Mouse (Mus musculus) G1E-ER4 (cell line): ENCODE data around the gene 1600002K03Rik. TPM values are rescaled to one million over a fixed set of nuclear protein-coding genes. Genes with fewer than 3 reads are reported as not detected.

Experiments
- GATA1 ChIP-seq: IDR thresholded peaks from one replicate; pipeline ENCODE4 v1.8.0; 2012; ENCODE audit warnings: low read length, inconsistent platforms
- polyA plus RNA-seq: library from polyadenylated mRNA; stranded (reverse); fragments of >175 nt; gene quantifications from 2 replicates; pipeline ENCODE4 v1.2.3, GENCODE M21; 2012

1600002K03Rik gene
- polyA plus RNA-seq, 1 experiment = 6.7 TPM

DNA sequence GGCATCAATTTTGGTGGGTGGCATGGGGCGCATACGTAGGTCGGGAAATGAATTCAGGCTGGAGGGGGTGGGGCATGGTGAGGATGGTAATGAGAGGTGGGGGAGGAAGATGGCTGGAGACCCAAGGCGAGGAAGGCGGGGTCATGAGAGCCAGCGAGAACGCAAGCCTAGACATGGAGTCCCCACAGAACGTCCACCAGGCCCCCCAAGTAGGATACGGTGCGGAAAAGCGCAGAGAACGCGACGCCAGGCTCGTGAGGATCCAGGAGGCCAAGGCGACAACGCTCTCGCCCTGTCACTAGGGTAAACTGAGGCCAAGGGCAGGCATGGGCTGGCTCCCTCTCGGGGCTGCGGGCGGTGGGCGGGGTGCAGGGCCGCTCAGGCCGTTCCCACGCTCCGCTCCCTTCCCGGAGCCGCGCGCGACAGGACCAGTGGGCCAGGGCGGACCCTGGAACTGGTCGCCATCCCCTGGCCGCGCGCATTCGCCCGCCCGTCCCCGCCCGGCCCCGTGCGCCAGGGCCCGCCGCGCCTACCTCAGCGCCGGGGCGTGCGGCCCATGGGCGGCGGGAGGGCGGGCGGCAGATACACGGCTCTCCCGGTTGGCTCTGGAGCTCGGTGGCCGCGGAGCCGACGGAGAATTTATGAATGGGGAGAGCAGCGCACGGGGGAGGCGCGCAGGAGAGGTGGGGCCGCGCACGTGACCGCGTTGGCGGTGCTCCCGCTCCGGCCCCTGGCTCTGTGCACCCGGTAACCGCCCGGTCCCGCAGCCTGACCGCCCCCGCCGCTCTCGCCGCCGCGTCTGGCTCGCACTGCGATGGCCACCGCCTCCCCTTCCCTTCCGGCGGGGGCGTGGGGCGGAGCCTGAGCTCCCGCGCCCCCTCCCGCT lies 33.9 kb upstream of the 1600002K03Rik start, which contains the start of gene Atp5d:
Gene Atp5d (plus strand): TSS at position 80 of the 886 bp plus-strand sequence.
- no peak for TF ChIP-seq GATA1

DNA sequence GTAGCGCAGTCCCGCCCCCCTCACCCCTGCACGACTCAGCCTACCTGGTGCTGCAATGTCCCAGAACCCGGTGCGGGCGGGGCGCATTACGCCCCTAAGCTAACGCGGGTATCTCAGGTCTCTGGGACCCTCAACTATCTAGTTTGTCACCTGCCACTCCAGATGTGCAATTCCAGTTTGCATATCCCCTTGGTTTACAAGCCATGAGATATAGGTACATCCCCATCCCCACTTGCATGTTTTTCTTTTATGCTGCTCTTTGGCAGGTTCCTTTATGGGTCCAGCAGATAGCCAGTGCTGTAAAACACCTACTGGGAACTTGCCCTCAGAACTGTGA lies 33.3 kb upstream of the 1600002K03Rik start:
- no peak for TF ChIP-seq GATA1

GRCm38 (mm10) chr10:80139975-80140665 lies 32.6 kb upstream of the 1600002K03Rik start:
- no peak for TF ChIP-seq GATA1

DNA sequence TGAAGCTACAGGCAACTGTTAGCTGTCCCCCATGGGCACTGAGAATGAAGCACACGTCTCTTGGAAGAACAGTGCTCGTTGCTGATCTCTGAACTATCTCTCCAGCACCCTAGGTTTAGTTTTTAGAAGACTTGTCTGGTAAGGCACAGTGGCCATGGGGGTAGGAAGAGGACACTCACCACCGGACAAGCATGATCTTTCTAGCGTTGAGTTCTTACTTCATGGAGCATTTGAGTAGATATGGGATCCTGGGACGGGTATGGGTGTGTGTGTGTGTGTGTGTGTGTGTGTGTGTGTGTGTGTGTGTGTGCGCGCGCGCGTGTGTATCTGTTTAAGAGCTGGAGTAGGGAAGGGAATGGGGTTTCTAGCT lies 32.1 kb upstream of the 1600002K03Rik start, which contains the start of gene Cbarp:
Gene Cbarp (minus strand): TSS at position 170 of the 370 bp plus-strand sequence.
- TF ChIP-seq GATA1 = no peak

GRCm38 (mm10) chr10:80141243-80141642 lies 31.5 kb upstream of the 1600002K03Rik start:
- TF ChIP-seq GATA1 = no peak

DNA sequence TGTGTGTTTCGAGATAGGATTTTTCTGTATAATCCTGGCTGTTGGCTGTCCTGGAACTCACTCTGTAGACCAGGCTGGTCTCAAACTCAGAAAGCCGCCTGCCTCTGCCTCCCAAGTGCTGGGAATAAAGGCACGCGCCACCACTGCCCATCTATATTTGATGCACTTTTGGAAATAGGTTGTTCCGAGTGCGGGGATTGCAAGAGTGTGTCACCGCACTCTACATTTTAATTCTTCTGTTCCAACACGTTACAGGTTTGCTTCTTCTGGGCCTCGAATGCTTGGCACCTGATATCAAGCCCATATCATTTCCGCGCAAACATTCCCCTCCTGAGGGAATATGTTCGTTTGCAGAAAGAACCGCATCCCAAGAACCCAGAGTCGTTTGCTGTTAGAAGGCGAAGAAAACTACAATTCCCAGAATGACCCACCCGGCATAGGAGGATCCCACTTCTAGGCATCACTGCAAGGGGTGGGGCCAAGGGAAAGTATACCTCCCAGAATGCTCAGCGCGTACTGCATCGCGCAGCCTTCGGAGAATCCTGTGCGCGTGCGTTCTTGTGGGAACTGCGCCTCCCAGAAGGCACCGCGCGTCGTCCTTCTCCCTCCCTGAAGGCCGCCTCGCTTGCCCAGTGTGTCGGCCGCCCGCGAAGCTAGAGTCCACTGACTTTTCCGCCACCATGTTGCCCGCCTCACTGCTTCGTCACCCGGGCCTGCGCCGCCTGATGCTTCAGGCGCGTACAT lies 30.8 kb upstream of the 1600002K03Rik start:
- no peak for TF ChIP-seq GATA1

DNA sequence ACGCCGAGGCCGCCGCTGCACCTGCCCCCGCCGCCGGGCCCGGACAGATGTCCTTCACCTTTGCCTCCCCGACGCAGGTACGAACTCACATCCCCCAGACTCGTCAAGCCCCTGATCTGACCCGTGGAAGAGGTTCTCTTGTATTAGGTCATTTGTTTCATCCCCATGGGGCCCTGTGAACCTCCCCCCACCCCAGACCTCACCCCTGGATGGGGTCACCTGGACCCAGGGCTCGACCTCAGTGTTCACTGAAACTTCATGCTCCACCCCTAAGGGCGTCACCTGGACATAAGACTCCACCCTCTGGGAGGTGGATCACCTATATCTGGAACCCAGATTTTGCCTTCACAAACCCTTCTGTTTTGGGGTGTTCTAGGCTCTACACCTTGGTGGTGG lies 30.2 kb upstream of the 1600002K03Rik start:
- no peak for TF ChIP-seq GATA1

DNA sequence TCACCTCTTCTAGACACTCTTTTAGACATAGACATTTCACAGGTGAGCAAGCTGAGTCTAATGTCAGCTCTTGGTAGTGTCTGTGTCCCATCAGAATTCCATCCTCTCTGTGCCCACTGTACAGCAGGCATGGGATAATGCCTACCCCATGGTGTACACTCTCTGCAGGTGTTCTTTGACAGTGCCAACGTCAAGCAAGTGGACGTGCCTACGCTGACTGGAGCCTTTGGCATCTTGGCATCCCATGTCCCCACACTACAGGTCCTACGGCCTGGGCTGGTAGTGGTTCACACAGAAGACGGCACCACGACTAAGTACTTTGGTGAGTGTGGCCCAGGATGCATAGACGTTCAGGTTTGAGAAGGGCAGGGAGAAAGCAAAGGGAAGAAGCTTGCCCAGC lies 29.1 kb upstream of the 1600002K03Rik start:
- no peak for TF ChIP-seq GATA1

- TF ChIP-seq GATA1 = no peak
Observed at GRCm38 (mm10) chr10:80144159-80144558, 28.6 kb upstream of the 1600002K03Rik start.

DNA sequence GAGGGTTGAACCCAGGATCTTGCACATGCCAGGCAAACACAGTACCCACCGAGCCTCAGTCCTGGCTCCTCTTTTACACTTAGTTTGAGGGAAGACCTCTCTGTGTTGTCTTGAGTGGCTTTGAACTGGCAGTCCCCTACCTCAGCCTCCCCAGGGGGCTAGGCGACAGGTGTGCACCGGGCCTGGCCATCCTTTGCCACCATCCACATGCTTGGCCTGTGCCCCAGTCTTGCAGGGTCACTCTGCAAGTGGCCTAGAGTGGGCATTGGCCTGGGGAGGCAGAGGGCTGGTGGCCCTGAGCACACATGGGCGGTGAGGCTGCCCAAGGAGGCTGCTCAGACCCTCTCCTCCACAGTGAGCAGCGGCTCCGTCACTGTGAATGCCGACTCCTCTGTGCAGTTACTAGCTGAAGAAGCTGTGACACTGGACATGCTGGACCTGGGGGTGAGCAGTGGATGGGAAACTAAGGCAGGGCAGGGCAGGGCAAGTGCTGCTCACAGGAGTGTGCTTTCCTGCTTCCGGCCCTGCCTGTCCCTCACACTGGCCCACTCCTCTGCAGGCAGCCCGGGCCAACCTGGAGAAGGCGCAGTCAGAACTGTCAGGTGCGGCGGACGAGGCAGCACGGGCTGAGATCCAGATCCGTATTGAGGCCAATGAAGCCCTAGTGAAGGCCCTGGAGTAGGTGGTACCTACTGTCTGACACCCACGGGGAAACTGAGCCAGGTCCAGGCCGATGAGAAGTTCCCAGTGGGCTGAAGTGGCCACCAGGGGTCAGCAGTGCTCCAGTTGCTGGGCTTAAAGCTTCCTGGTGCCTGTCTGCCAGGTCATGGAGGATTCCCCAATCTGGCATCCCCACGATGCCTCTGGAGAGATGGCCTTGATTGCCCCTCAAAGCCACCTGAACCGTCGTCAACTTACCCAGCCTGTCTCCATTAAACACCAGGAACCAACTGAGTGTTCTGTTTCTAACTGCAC lies 27.6 kb upstream of the 1600002K03Rik start:
- no peak for TF ChIP-seq GATA1

DNA sequence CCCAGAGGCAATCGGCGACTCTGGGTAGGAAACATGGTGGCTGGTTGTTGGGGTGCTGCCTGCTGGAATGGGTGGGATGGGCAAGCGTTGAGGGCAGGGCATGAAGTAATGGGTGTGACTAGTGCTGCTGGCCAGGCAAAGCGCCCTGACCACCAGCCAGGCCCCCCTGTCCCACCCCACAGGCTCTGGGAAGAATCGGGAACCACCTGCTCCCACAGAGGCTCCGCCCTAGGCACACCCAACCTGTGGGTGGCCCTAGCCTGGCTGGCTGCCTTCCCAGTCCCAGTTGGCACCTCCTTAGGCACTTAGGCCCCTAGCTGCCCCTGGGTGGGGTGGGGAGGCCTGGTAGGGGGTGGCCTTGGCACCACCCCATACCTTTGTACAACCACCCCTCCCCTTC lies 26.8 kb upstream of the 1600002K03Rik start:
- no peak for TF ChIP-seq GATA1

DNA sequence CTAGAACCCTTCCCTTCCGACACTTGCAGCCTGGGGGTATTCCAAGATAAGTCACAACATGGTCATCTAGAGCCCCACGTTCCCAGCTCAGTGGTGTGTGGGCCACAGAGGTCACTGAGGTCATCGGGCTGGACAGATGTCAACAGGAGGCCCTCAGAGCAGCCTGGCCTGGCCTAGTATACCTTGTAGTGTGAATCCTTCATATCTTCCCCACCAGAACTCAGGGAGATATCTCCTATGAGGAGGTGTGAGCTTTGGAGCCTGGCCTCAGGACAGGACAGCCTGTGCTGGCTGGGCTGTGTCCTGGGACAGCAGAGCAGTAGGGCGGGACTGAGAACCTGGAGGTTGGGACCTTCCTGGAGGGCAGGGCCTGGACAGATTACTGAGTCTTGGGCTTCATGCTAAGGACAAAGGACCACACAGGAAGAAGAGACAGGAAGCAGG lies 26.2 kb upstream of the 1600002K03Rik start:
- TF ChIP-seq GATA1 = no peak

- TF ChIP-seq GATA1 = no peak
Observed at GRCm38 (mm10) chr10:80147146-80147718, 25.5 kb upstream of the 1600002K03Rik start.
